Mouse (Mus musculus): ENCODE results near the gene Slc36a2.

GRCm38 (mm10) chr11:55208001-55208690 lies 23.3 kb upstream of the Slc36a2 start:
- TF ChIP-seq CTCF (IDR thresholded peaks at IDR 0.05; ENCODE audit: control insufficient read depth, insufficient read depth, insufficient replicate concordance, low read depth, low read length) (no peak), POLR2A (IDR thresholded peaks at IDR 0.05; ENCODE audit: control insufficient read depth, low read depth, low read length) (no peak)
